Mouse (Mus musculus) erythroblast, embryonic 14.5 days (primary cell): ENCODE results near the gene Sel1l3.

Source experiments
- GATA1 ChIP-seq: IDR thresholded peaks from 2 replicates; pipeline ENCODE4 v1.6.1; 2012; ENCODE audit warnings: low read length, inconsistent platforms, mixed read lengths
- TAL1 ChIP-seq: IDR thresholded peaks from 3 replicates; pipeline ENCODE4 v1.6.1; 2012; ENCODE audit warnings: low read length, inconsistent platforms, mixed read lengths

DNA sequence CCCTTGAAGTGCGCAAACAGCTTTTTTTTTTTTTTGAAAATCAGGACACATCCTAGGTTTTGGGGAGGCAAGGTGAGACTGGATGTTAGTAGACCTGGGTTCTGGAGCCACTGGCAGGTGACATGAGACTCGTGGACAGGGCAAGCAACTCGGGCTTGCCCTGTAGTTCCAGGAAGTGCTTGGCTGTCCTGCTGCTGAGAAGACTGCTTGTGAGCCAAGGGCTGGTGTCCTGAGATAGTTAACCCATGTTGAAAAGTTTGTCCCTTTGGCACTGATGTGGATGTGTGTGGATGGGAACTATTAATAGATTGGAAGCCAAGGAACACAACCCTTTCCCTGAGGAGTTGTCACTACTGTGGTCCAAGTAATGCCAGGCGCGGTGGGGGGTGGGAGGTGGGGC is 635 bp upstream of the Sel1l3 start:
- no peak for TF ChIP-seq TAL1
- TF ChIP-seq GATA1 = no peak
